Mouse (Mus musculus) stomach, postnatal 0 days (tissue): Measurements from ENCODE around the gene Nsun7. TPM values are rescaled to one million over a fixed set of nuclear protein-coding genes. Genes with fewer than 3 reads are reported as not detected.

ENCODE experiments used
- ATAC-seq: fragments of 200-750 bp; cut with Nextera tagmentation; 2 replicates; pipeline ENCODE4 v1.8.0; 2017; ENCODE audit not compliant: low FRiP score, low TSS enrichment
- DNase-seq: peaks from one replicate; pipeline ENCODE4 v3.0.0-alpha.2; 2016; ENCODE audit warnings: low spot score
- H3K27ac ChIP-seq: fragments of 300-500 bp; sonication (generic); replicated peaks from 2 replicates; pipeline ENCODE4 v1.5.1; 2014; ENCODE audit warnings: mild to moderate bottlenecking, control low read depth
- H3K27me3 ChIP-seq: fragments of 300-500 bp; sonication (generic); 2 replicates; pipeline ENCODE4 v1.6.1; 2014; ENCODE audit warnings: low read length; ENCODE audit not compliant: control insufficient read depth, insufficient read depth
- H3K36me3 ChIP-seq: fragments of 300-500 bp; sonication (generic); 2 replicates; pipeline ENCODE4 v1.6.1; 2014; ENCODE audit warnings: low read length, mixed read lengths; ENCODE audit not compliant: control insufficient read depth, insufficient read depth
- H3K4me1 ChIP-seq: fragments of 300-500 bp; sonication (generic); replicated peaks from 2 replicates; pipeline ENCODE4 v1.6.1; 2014; ENCODE audit warnings: antibody characterized with exemption; ENCODE audit not compliant: control insufficient read depth, insufficient read depth
- H3K4me2 ChIP-seq: fragments of 300-500 bp; sonication (generic); replicated peaks from 2 replicates; pipeline ENCODE4 v1.6.1; 2014; ENCODE audit warnings: low read depth, mild to moderate bottlenecking, control low read depth, moderate library complexity
- H3K4me3 ChIP-seq: fragments of 300-500 bp; sonication (generic); 2 replicates; pipeline ENCODE4 v1.5.1; 2014; ENCODE audit warnings: low read depth, low read length, control low read depth
- H3K9ac ChIP-seq: fragments of 300-500 bp; sonication (generic); 2 replicates; pipeline ENCODE4 v1.6.1; 2014; ENCODE audit warnings: mild to moderate bottlenecking, low read length, control low read depth, mixed read lengths
- H3K9me3 ChIP-seq: fragments of 300-500 bp; sonication (generic); 2 replicates; pipeline ENCODE4 v1.6.1; 2016; ENCODE audit warnings: low read length; ENCODE audit not compliant: control insufficient read depth
- CTCF ChIP-seq: IDR thresholded peaks from 2 replicates; pipeline ENCODE4 v1.5.1; 2016; ENCODE audit warnings: antibody characterized with exemption, low read depth, mild to moderate bottlenecking, moderate library complexity
- EP300 ChIP-seq: optimal IDR thresholded peaks from 2 replicates; pipeline ENCODE3; 2016; ENCODE audit warnings: antibody characterized with exemption
- WGBS: fragments of 180-500 bp; shearing (Covaris S2); extraction: QIAGEN DNeasy Blood & Tissue Kit; methylation state at CpG from one replicate; pipeline ENCODE4 v1.1.7; 2014; 5-methylcytosine and 5-hydroxymethylcytosine counted together
- polyA plus RNA-seq: library from polyadenylated mRNA; unstranded; fragments of >200 nt; fragmentation: Nextera tagmentation; extraction: Ambion mirVana; gene quantifications from 2 replicates; pipeline ENCODE4 v1.2.1, GENCODE M21; 2015

The Nsun7 gene
- polyA plus RNA-seq, 1 experiment from 2014 or later, result 0.06 TPM

- Histone ChIP-seq H3K4me2 (no peak overlapping the region), H3K4me3 (no peak overlapping the region), H3K9me3 (no peaks in the 10 kb centered on the region), H3K9ac (no peak overlapping the region), H3K27me3 (no peaks in the 10 kb centered on the region), H3K27ac (no peak overlapping the region), H3K4me1 (no peaks in the 10 kb centered on the region), H3K36me3 (no peaks in the 10 kb centered on the region)
- no peak for ATAC-seq
- DNase-seq, result no peak
- 80% methylated on average over 7 of the region's 7 CpGs for WGBS
- no peak for TF ChIP-seq EP300
- TF ChIP-seq CTCF, result no peak
Observed at GRCm38 (mm10) chr5:66328766-66329165, 69.1 kb downstream of the Nsun7 start.

- Histone ChIP-seq H3K4me3 (no peak overlapping the region), H3K27me3 (no peaks in the 10 kb centered on the region), H3K9me3 (no peaks in the 10 kb centered on the region), H3K4me1 (no peaks in the 10 kb centered on the region), H3K4me2 (no peak overlapping the region), H3K36me3 (no peaks in the 10 kb centered on the region), H3K27ac (no peak overlapping the region), H3K9ac (no peak overlapping the region)
- DNase-seq (no peak), ATAC-seq (no peak)
- TF ChIP-seq EP300, result no peak
- 90% methylated on average over 6 of the region's 6 CpGs for WGBS
Observed at GRCm38 (mm10) chr5:66330806-66331205, 71.1 kb downstream of the Nsun7 start.

- H3K9me3 ChIP-seq, result no peaks in the 10 kb centered on the region
- WGBS, result 9% methylated on average over 38 of the region's 38 CpGs
- H3K27ac ChIP-seq, result no peak overlapping the region
Observed at GRCm38 (mm10) chr5:66337025-66337968, 77.6 kb downstream of the Nsun7 start.

GRCm38 (mm10) chr5:66337969-66338345 is 78.3 kb downstream of the Nsun7 start:
- 38% methylated on average over 6 of the region's 6 CpGs for WGBS
- H3K4me3 ChIP-seq, result peak overlapping the region; percentile 37
- H3K9ac ChIP-seq, result no peak overlapping the region
- no peak overlapping the region for H3K27ac ChIP-seq
- H3K4me2 ChIP-seq, result peak overlapping the region; percentile 70
- no peaks in the 10 kb centered on the region for H3K9me3 ChIP-seq
- TF ChIP-seq EP300 (no peak), CTCF (no peak)
- no peaks in the 10 kb centered on the region for H3K27me3 ChIP-seq
- DNase-seq (no peak), ATAC-seq (no peak; the same call in 1 of the 2 replicates)
- H3K36me3 ChIP-seq, result no peaks in the 10 kb centered on the region
- H3K4me1 ChIP-seq, result no peaks in the 10 kb centered on the region

More at GRCm38 (mm10) chr5:66337025-66337968, 77.6 kb downstream of the Nsun7 start:
- Histone ChIP-seq H3K36me3 (no peaks in the 10 kb centered on the region), H3K4me3 (peak overlapping the region; percentile 37), H3K4me1 (no peaks in the 10 kb centered on the region), H3K9ac (peak overlapping the region; percentile 27), H3K27me3 (no peaks in the 10 kb centered on the region), H3K4me2 (peak overlapping the region; percentile 70)
- TF ChIP-seq EP300 (no peak), CTCF (no peak)
- ATAC-seq, result peak; percentile 73; the same call in 1 of the 2 replicates
- peak; percentile 70 for DNase-seq

DNA sequence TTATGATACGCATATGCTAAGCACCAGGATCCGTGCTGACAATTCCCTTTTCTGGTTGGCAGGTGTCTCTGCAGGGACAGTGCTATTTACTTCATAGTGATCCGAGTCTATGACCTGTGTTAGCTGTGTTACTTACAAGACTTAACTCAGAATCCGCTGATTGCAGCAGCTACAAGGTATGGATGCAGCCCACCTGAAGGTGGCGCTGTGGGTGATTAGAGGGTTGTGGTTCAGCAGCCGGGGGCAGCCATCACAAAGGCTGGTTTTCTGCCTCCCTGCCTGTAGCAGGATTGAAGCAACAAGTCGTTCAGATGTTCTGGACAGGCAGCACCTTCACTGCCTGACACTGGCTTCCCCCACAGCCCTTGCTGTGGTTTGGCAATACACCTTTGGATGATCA is 78.9 kb downstream of the Nsun7 start:
- peak; percentile 63 for TF ChIP-seq CTCF
- TF ChIP-seq EP300, result no peak
- no peak overlapping the region for H3K27ac ChIP-seq
- H3K36me3 ChIP-seq, result no peaks in the 10 kb centered on the region
- peak; percentile 38 for DNase-seq
- no peaks in the 10 kb centered on the region for H3K27me3 ChIP-seq
- no peak for ATAC-seq
- H3K4me3 ChIP-seq, result no peak overlapping the region
- H3K9me3 ChIP-seq, result no peaks in the 10 kb centered on the region
- no peak overlapping the region for H3K4me2 ChIP-seq
- H3K9ac ChIP-seq, result no peak overlapping the region
- WGBS, result 46% methylated on average over 7 of the region's 7 CpGs
- no peaks in the 10 kb centered on the region for H3K4me1 ChIP-seq
